Mouse (Mus musculus): ENCODE measurements around the gene Camkmt.

Gene Camkmt

DNA sequence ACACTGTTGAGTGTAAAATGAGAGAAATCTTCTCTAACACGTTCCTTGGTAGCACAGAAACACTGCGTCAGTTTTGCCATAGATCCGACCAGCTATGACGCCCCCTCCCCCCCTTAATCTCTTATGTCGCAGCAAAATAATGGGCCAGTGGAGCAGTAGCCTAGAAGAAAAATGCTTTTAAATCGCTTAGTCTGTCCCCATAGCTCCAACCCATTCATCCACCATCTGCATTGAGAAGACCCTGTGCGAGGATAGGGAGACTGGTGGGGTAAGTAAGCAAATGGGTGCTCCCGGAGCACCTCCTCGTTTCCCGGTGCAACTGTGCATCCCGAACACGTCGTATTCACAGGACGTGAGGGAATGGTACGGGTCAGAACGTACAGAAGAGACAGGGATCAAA is 731 bp upstream of the Camkmt start:
- in situ Hi-C loops (cut with MboI): loop anchor here (10.0 kb wide), 1 partner anchor 135 kb away; the partner anchor contains the start of gene Ppm1b

GRCm38 (mm10) chr17:85091762-85092161 is 1.4 kb downstream of the Camkmt start:
- in situ Hi-C loops (cut with MboI): loop anchor here (10.0 kb wide), 1 partner anchor 137 kb away; the partner anchor contains the start of gene Ppm1b

GRCm38 (mm10) chr17:85096396-85096795 is 6.0 kb downstream of the Camkmt start:
- in situ Hi-C loops (cut with MboI): loop anchor here (10.0 kb wide), 1 partner anchor 142 kb away; the partner anchor contains the start of gene Ppm1b

DNA sequence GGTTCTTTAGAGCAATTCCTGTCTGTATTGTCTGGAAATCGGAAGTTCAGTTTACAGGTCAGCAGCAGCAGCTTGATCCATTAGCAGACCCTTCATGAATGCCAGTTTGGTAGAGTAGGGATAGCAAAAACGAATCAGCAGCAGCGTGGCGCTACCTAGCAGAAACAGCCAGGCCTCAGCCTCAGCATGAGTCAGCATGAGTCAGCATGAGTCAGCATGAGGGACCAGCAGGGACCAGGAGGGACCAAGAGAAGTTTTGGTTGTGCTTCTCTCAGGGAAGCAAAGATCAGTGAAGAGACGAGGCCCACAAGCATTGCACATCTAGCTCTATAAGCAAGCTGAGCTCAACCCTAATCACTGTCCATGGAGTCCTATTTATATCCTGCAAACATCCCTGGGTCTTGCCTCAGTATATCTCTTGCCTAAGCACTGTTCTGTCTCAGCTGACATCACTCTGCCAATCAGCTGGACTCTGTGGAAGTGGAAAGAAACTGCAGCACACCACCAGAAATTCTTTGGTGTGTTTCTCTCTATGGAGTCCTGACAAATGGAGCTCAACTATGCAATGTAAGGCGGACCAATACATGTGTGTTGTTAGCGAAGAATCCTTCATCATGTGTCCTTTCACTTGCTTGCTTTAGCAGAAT is 8.4 kb downstream of the Camkmt start:
- in situ Hi-C loops (cut with MboI): loop anchor here (10.0 kb wide), 1 partner anchor 144 kb away; the partner anchor contains the start of gene Ppm1b

DNA sequence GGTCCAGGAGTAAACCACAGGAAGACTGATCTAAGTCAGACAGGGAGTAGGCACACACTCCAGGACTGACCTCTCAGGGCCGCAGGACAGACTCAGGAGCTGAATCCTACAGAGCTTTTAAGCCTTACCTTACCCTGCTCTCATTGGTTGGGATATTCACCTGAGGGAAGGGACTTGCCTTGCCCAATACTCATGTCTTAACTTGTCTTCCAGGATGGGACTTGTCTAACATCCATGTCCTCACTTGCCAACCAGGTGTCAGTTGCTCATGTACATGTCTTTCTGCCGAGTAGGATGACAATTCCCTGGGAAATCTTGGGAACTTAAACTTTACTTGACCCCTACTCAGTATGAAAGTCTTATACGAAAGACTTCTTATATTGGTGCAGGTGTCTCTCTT is 9.9 kb downstream of the Camkmt start:
- in situ Hi-C loops (cut with MboI): no loop called here

DNA sequence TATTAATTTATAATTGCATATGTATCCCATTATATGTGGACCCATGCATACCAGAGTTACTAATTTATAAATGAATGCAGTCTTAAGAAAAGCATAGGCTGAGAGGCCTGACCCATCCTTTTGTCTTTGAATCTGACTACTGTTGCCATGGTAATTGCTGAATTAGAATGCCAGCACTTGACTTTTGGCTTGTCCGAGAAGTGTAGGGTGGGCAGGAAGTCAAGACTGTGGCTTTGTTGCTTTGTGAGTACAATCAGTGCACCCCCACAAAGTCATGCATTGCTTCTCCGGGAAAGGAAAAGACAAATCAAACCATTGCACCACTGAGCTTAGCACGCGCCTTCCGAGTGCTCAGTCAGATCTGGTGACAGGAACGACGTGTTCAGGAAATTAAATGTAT is 11.4 kb downstream of the Camkmt start:
- in situ Hi-C loops (cut with MboI): no loop called here

GRCm38 (mm10) chr17:85103310-85103709 is 13.0 kb downstream of the Camkmt start:
- in situ Hi-C loops (cut with MboI): no loop called here

DNA sequence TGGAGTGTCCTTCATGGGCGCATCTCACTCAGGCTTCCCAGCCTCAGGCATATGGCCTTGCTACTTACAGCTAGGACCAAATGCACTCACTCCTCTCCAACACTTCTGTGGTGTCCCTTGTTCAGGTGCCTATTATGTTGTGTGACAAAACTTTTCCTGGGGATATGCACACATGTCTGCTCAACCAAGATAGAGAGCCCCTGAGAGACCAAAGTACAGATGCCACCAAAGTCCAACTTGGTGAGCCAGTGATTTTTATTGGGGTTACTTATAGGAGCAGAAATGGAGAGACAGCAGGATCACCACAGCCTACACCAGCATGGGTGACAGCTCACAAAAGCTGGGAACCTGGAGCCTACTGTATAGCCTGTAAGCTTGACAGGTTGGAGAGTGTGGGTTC is 20.3 kb downstream of the Camkmt start:
- in situ Hi-C loops (cut with MboI): no loop called here

GRCm38 (mm10) chr17:85113441-85113840 is 23.1 kb downstream of the Camkmt start:
- in situ Hi-C loops (cut with MboI): no loop called here

- in situ Hi-C loops (cut with MboI): no loop called here
These were observed 26.3 kb downstream of the Camkmt start for GRCm38 (mm10) chr17:85116643-85117042.

DNA sequence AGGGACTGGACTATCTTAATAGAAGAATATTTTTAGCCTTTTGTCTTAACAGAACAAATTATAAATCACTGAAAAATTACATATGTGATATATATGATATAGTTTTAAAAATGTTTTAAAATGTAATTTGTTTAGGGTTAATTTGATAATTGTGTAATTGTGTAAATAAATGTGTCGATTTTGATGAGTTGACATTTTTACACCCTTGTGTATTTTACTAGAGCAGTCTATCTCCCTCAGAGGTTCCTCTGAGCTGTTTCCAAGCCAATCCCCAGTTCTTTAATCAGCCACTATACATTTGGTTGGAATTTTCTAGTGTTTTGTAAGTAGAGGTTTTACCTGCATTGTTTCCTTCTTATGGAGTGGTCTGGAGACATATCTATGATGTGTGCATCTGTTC is 48.0 kb downstream of the Camkmt start:
- in situ Hi-C loops (cut with MboI): no loop called here

- in situ Hi-C loops (cut with MboI): no loop called here
These were observed 51.3 kb downstream of the Camkmt start for GRCm38 (mm10) chr17:85141621-85142020.

GRCm38 (mm10) chr17:85142495-85143111 is 52.3 kb downstream of the Camkmt start:
- in situ Hi-C loops (cut with MboI): no loop called here

DNA sequence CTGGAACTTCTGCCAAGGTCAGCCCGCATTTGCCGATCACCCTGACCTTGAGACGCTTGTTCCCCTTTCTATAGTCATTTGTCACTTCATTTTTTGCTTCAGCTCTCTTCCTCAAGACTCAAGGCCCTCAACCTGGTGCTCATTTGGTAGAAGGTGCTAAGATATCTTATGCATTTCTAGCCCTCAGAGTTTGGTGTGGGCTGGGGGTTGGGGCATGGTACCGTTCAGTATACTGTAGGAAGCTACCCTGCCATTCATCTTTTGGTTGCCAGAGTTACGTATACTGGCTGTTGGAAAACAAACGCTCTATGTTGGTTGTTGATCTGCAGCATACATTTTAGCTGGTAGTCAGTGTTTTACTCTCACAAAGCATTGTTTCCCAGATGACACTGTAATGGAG is 53.8 kb downstream of the Camkmt start:
- in situ Hi-C loops (cut with MboI): no loop called here

GRCm38 (mm10) chr17:85148348-85148747 is 58.0 kb downstream of the Camkmt start:
- in situ Hi-C loops (cut with MboI): no loop called here

DNA sequence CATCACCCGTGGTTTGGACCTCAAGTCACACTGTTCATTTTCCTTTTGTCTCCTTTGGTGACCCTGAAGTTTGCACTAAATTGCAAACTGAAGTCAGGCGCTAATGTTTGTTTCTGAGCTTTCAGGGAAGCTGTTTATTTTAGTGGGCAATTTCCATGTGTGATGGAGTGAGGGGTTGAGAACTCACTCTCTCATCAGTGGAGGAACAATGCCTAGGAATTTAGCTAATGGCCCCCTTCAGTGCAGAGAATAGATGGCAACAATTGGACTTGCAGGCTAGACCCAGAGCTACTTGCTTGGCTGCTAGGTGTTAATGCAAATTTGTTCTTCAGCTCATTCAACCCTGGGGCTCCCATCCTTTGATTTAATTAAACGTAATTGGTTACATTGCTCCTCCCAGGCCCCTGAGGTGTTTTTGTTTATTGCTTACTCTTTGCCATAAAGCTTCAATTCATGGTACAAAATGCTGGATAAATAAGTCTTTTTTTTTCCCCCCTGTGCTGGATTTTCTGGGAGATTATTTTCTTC is 58.9 kb downstream of the Camkmt start:
- in situ Hi-C loops (cut with MboI): no loop called here

DNA sequence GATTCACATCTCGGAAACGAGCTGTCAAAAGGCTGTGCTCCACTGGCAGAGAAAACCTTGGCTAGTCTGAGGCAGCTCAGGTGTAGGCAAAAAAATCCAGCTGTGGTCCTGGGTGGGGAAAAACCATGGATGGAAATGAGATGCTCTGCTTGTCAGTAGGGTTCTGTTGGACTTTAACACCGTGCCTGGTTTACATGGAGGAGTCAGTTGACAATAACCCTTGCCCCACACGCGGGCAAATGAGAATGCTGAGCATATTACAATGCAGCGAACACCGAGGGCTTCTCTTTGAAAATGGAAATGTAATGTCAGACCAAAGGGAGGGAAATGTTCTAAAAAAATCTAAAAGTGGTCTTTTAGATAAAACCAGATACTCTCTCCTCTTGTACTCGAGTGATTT is 60.9 kb downstream of the Camkmt start:
- in situ Hi-C loops (cut with MboI): no loop called here

- in situ Hi-C loops (cut with MboI): no loop called here
These were observed 67.8 kb downstream of the Camkmt start for GRCm38 (mm10) chr17:85158202-85158601.

GRCm38 (mm10) chr17:85159526-85159925 is 69.2 kb downstream of the Camkmt start:
- in situ Hi-C loops (cut with MboI): no loop called here

DNA sequence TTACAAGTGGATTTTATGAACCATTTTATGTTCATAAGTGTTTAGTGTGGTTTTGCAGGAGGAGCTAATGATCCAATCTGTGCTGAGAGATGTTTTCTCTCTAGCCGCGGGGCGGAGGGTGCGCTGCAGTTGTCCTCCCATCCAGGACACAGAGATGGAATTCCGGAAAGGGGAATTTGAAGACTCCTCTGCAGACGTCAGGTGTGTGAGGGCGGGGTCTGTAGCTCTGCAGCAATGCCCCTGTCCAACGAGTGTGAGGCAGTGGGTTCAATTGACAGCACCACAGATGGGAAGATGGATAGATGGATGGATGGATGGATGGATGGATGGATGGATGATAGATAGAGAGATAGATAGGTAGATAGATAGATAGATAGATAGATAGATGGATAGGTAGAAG is 70.4 kb downstream of the Camkmt start:
- in situ Hi-C loops (cut with MboI): no loop called here

DNA sequence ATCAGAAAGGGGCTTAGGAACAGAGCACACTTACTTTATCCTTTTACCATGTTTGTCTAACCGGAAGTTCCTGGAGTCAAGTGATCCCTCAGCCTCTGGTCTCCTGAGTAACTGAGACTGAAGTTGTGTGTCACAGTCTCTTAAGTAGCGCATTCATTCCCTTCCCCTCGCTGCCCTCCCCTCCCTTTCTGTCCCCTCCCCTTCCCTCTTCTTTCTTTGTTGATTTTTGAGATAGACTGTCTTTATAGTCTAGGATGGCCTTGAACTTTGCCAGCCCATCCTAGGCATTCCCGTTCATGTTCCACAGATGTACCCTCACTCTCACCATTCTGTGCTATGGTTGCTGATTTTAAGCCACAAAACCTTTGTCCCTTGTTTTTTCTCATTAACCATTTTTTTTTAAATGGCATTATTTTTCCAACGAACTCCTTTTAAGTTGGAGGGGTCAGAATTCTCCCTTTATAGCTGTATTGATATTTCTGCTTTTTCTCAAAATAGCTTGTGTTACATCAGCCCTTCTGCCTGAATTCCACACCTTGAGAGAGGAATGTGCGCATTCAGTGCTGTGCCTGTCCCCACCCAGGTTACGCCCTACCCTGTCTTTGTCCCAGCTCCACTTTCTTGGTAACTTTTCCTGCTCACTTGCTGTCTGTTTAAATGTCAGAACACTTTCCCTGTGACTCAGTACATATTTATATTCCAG is 72.4 kb downstream of the Camkmt start:
- in situ Hi-C loops (cut with MboI): no loop called here

GRCm38 (mm10) chr17:85163272-85163610 is 72.9 kb downstream of the Camkmt start:
- in situ Hi-C loops (cut with MboI): no loop called here

DNA sequence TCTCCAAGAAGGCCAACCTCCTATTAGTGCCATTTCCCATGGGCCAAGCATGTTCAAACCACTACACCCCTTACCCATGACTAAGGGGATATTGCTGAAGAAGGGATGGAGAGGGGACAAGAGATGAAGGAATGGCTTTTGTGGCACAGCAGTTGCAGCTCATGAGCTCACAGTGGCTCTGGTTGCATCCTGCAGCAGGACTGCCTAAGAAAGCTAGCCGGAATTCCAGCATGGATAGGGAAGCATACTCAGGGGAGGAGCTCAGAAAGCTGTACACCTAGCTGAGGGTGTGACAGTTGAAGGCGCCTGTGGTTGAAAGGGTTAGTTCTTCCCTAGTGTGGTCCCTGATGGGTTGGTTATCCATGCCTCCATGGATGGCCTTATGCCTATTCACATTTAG is 78.4 kb downstream of the Camkmt start:
- in situ Hi-C loops (cut with MboI): no loop called here

Measured in mature B cell (primary cell).